Mouse (Mus musculus): ENCODE data around the gene Sec61g. TPM values are rescaled to one million over a fixed set of nuclear protein-coding genes. Genes with fewer than 3 reads are reported as not detected.

Gene Sec61g
- polyA plus RNA-seq (2012; fragmentation: generic; extraction: Trizol) = 22.4 TPM

DNA sequence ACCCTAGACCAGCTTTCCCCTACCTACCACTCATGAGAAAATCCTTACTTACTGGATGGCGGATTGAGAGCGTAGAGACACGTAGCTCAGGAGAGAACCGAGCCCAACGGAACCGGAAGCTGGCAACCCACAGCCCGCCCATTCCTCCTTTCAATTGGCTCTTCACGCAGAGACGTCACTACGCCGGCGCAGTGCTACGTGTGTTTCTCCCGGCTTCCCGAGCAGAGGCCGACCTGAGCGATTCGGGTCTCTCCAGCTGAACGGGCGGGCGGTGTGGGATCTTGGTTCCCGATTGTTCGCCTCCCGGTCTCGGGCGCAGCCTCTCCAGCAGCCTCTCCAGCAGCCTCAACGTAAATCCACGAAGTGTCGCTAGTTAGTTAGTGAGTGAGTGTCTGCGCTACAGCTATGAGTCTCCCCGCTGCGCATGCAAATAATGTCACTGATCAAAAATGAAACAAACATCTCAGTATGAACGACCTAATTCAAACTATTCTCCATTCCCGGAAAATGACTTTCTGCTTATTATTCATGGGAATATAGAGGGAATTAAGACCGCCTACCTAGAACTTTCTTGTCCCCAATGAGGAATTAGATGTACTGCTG, at the start of gene Sec61g:
Sec61g (minus strand) TSS at position 433 of the 603 bp plus-strand sequence.
- Histone ChIP-seq H3K79me2 (ENCODE audit: control insufficient read depth, insufficient read depth) (peaks cover 47% of the 10 kb centered on the region), H3K36me3 (ENCODE audit: control insufficient read depth, insufficient read depth) (peaks cover 21% of the 10 kb centered on the region), H3ac (ENCODE audit: control insufficient read depth, insufficient read length) (peak within 1 kb of the TSS; percentile 67), H3K4me3 (peak within 1 kb of the TSS; percentile 98), H3K4me2 (ENCODE audit: low read depth) (peak within 1 kb of the TSS; percentile 97), H3K27me3 (ENCODE audit: control insufficient read depth, insufficient read depth, insufficient read length) (no peaks in the 10 kb centered on the region)
- TF ChIP-seq POLR2AphosphoS2 (IDR thresholded peaks at IDR 0.05; ENCODE audit: insufficient read length, low read depth) (peak; percentile 89), CEBPB (IDR thresholded peaks at IDR 0.05; ENCODE audit: insufficient read depth, poor library complexity, severe bottlenecking) (no peak), TCF12 (IDR thresholded peaks at IDR 0.05; ENCODE audit: insufficient read depth, poor library complexity, severe bottlenecking) (no peak), POLR2A (IDR thresholded peaks at IDR 0.05; ENCODE audit: insufficient read length, low read depth) (peak; percentile 92), MYOG (IDR thresholded peaks at IDR 0.05; ENCODE audit: control insufficient read depth in 1 of 3, insufficient read depth in 1 of 3, insufficient read length in 2 of 3, low read depth in 2 of 3) (no peak), TCF3 (IDR thresholded peaks at IDR 0.05; ENCODE audit: insufficient read length, low read depth) (no peak), SRF (IDR thresholded peaks at IDR 0.05; ENCODE audit: control insufficient read depth, insufficient read length, low read depth) (peak; percentile 22)

DNA sequence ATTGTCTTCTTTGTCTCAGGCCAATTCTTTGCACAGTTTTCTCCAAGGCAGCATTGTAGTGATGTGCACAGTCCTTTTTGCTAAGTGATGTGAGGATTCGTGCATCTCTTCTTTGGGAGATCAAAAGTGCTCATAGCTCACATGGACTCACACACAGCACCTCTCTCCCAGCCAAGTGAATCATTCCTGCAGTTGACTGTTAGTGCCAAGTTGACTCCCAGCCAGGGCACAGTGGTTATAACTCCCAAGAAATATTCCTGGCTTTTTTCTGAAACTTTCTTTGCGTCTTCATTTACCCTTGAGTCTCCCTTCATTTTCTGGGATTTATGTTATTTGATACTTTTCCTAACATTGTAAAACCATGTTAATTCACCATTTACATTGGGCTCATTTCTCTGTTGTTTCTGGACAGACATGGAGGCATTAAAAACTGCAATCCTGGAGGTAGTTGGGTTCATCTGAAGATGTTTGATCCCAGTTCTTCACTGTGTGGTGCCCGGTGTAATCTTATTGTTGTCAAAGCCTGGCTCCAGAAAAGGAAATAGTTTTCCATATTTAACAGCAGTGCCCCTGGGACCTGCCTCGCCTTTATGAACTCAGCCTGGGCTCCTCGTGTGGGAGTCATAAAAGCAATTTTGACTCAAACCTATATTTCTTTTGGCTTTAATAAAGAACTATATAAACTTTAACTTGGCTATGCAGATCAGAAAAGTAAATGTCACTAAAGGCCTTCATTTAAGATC, 38.3 kb upstream of the Sec61g start:
- no peak overlapping the region for H3K4me3 ChIP-seq
- no peak overlapping the region for H3ac ChIP-seq (ENCODE audit: control insufficient read depth, insufficient read length)
- H3K27me3 ChIP-seq (ENCODE audit: control insufficient read depth, insufficient read depth, insufficient read length) = no peaks in the 10 kb centered on the region
- TF ChIP-seq MYOD1 (IDR thresholded peaks at IDR 0.05; ENCODE audit: control insufficient read depth in 1 of 3, insufficient read length in 2 of 3, low read depth in 2 of 3) (no peak), MYOG (IDR thresholded peaks at IDR 0.05; ENCODE audit: control insufficient read depth in 1 of 3, insufficient read depth in 1 of 3, insufficient read length in 2 of 3, low read depth in 2 of 3) (no peak), SRF (IDR thresholded peaks at IDR 0.05; ENCODE audit: control insufficient read depth, insufficient read length, low read depth) (no peak), TCF12 (IDR thresholded peaks at IDR 0.05; ENCODE audit: insufficient read depth, poor library complexity, severe bottlenecking) (no peak), REST (IDR thresholded peaks at IDR 0.05; ENCODE audit: insufficient read depth, insufficient read length) (no peak)
- no peaks in the 10 kb centered on the region for H3K36me3 ChIP-seq (ENCODE audit: control insufficient read depth, insufficient read depth)
- H3K4me2 ChIP-seq (ENCODE audit: low read depth) = peak overlapping the region; percentile 59
- no peaks in the 10 kb centered on the region for H3K79me2 ChIP-seq (ENCODE audit: control insufficient read depth, insufficient read depth)

DNA sequence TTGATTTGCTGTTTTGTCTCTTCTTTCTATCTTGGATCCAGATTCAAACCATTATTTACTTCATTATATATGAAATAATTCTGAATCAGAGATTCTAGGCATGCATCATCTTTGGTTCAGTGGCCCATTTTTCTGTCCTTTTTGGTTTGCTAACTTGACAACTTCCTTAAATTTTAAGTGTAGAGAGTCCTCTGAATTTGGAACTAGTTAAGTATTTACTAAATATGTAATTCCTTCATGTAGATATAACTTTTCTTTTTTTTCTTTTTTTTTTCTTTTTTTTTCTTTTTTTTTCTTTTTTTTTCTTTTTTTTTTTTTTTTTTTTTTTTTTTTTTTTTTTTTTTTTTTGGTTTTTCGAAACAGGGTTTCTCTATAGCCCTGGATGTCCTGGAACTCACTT, 29.1 kb upstream of the Sec61g start:
- Histone ChIP-seq H3K4me2 (ENCODE audit: low read depth) (no peak overlapping the region), H3ac (ENCODE audit: control insufficient read depth, insufficient read length) (no peak overlapping the region), H3K27me3 (ENCODE audit: control insufficient read depth, insufficient read depth, insufficient read length) (no peaks in the 10 kb centered on the region), H3K4me3 (no peak overlapping the region), H3K79me2 (ENCODE audit: control insufficient read depth, insufficient read depth) (no peaks in the 10 kb centered on the region), H3K36me3 (ENCODE audit: control insufficient read depth, insufficient read depth) (no peaks in the 10 kb centered on the region)
- TF ChIP-seq MAX (IDR thresholded peaks at IDR 0.05; ENCODE audit: low read depth) (no peak), REST (IDR thresholded peaks at IDR 0.05; ENCODE audit: insufficient read depth, insufficient read length) (no peak), TCF3 (IDR thresholded peaks at IDR 0.05; ENCODE audit: insufficient read length, low read depth) (no peak), POLR2AphosphoS2 (IDR thresholded peaks at IDR 0.05; ENCODE audit: insufficient read length, low read depth) (no peak), TCF12 (IDR thresholded peaks at IDR 0.05; ENCODE audit: insufficient read depth, poor library complexity, severe bottlenecking) (no peak), SRF (IDR thresholded peaks at IDR 0.05; ENCODE audit: control insufficient read depth, insufficient read length, low read depth) (no peak), MYOD1 (IDR thresholded peaks at IDR 0.05; ENCODE audit: control insufficient read depth in 1 of 3, insufficient read length in 2 of 3, low read depth in 2 of 3) (no peak), E2F4 (IDR thresholded peaks at IDR 0.05; ENCODE audit: insufficient read depth) (no peak), CEBPB (IDR thresholded peaks at IDR 0.05; ENCODE audit: insufficient read depth, poor library complexity, severe bottlenecking) (no peak)

DNA sequence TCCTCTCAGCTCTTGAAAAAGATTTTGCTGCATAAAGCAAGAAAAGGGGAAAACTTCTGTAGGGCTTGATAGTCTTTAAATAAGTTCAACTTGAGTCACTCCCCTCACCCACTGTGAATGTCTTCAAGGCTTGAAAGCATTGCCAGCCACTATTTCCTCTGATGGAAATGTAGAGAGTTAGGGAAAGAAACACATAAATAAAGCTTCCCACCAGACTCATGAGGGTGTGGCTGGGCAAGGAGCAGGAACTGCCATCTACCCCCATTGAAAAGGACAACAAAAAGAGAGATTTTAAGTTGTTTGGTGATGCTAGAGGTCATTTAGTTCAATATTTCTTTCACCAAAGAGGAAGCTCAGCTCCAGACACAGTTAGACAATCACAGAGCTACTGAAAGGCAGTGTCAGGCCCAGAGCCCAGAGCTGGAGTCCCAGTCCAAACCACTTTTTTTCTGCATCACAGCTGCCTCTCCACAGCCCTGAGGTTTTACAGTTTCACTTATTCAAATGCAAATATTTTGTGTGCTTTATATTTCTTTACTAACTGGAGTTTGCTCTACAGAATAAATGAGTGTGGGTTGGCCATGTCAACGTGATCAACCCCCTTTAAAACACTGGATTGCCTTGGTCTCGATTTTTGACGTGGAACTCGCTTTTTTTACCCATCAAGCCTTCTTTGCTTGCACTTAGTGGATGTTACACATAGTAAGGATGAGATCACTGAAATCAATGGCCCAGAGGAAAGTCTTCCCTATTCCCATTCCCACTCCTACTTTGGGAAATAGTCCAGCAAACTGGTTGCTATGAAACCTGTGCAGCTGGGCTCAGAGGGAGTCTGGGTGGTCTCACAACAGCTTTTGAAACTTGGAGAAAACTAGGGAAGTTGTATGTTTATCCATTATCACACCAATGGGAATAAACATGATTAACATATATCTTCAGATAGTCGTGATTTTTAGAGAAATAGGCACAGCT, 26.6 kb upstream of the Sec61g start:
- H3ac ChIP-seq (ENCODE audit: control insufficient read depth, insufficient read length) = no peak overlapping the region
- H3K79me2 ChIP-seq (ENCODE audit: control insufficient read depth, insufficient read depth) = no peaks in the 10 kb centered on the region
- no peaks in the 10 kb centered on the region for H3K27me3 ChIP-seq (ENCODE audit: control insufficient read depth, insufficient read depth, insufficient read length)
- no peak overlapping the region for H3K4me2 ChIP-seq (ENCODE audit: low read depth)
- no peaks in the 10 kb centered on the region for H3K36me3 ChIP-seq (ENCODE audit: control insufficient read depth, insufficient read depth)
- TF ChIP-seq E2F4 (IDR thresholded peaks at IDR 0.05; ENCODE audit: insufficient read depth) (no peak), POLR2AphosphoS2 (IDR thresholded peaks at IDR 0.05; ENCODE audit: insufficient read length, low read depth) (no peak), TCF12 (IDR thresholded peaks at IDR 0.05; ENCODE audit: insufficient read depth, poor library complexity, severe bottlenecking) (no peak), USF1 (IDR thresholded peaks at IDR 0.05; ENCODE audit: low read depth) (no peak), MAX (IDR thresholded peaks at IDR 0.05; ENCODE audit: low read depth) (no peak), MYOG (IDR thresholded peaks at IDR 0.05; ENCODE audit: control insufficient read depth in 1 of 3, insufficient read depth in 1 of 3, insufficient read length in 2 of 3, low read depth in 2 of 3) (no peak), POLR2A (IDR thresholded peaks at IDR 0.05; ENCODE audit: insufficient read length, low read depth) (no peak), CEBPB (IDR thresholded peaks at IDR 0.05; ENCODE audit: insufficient read depth, poor library complexity, severe bottlenecking) (no peak), REST (IDR thresholded peaks at IDR 0.05; ENCODE audit: insufficient read depth, insufficient read length) (no peak), MYOD1 (IDR thresholded peaks at IDR 0.05; ENCODE audit: control insufficient read depth in 1 of 3, insufficient read length in 2 of 3, low read depth in 2 of 3) (no peak), TCF3 (IDR thresholded peaks at IDR 0.05; ENCODE audit: insufficient read length, low read depth) (no peak), SRF (IDR thresholded peaks at IDR 0.05; ENCODE audit: control insufficient read depth, insufficient read length, low read depth) (no peak)
- H3K4me3 ChIP-seq = no peak overlapping the region

Data from myocyte (in vitro differentiated cells).